16 mouse cellular contexts compared by ENCODE assay signal in genomic region chr14:31402693-31403092, GRCm38 (mm10). TPM values are rescaled to one million over a fixed set of nuclear protein-coding genes. Genes with fewer than 3 reads are reported as not detected.
DNase-seq lines count a peak whose midpoint lies in the region; ATAC-seq and TF ChIP-seq lines count a peak whose summit lies in the region.
"Had no signal": no experiment of that assay in that cellular context is flagged by ENCODE, and none has a peak within 500 bp of the region (broad histone marks: within the 10 kb centered on the region; RNA-seq: fewer than 3 reads in every experiment).

No protein-coding gene starts in this region.

- DNase-seq in CD4-positive, CD25-positive, alpha-beta regulatory T cell, adult 2 months (ENCODE audit: low read depth, low spot score), result peak; percentile 29
- DNase-seq in layer of hippocampus, adult 2 months (ENCODE audit: low spot score in 2 of 2), result no peak
- DNase-seq in layer of hippocampus, postnatal 10 days (ENCODE audit: low spot score in 2 of 2), result no peak
- no peak for DNase-seq in right cerebral cortex, adult 2 months (ENCODE audit: low spot score in 2 of 2)
- no peak for DNase-seq in forebrain, embryonic 14.5 days (ENCODE audit: low spot score)
- DNase-seq: cerebellum, adult 9-11 months had no signal

- H3K36me3 ChIP-seq in forebrain, embryonic 14.5 days (ENCODE audit: control insufficient read depth, insufficient read depth, low read length), result peaks cover 18% of the 10 kb centered on the region; the same call in 1 of the 2 replicates
- H3K36me3 ChIP-seq: G1E; midbrain, embryonic 10.5 days had no signal

- 84% methylated on average over 5 of the region's 5 CpGs for WGBS in forebrain, embryonic 14.5 days

- H3K27ac ChIP-seq in layer of hippocampus, adult 2 months, result peak overlapping the region; percentile 96
- H3K27ac ChIP-seq in bone marrow macrophage, adult 2 months (ENCODE audit: insufficient read depth, low read depth, low read length), result peak overlapping the region; percentile 5; the same call in 1 of the 2 replicates
- H3K27ac ChIP-seq in forebrain, embryonic 14.5 days (ENCODE audit: low read depth, low read length), result no peak overlapping the region
- H3K27ac ChIP-seq: embryonic facial prominence, embryonic 10.5 days; limb, embryonic 12.5 days; midbrain, embryonic 10.5 days had no signal

- TF ChIP-seq POLR2A in bone marrow macrophage, adult 2 months (IDR thresholded peaks at IDR 0.05; ENCODE audit: borderline replicate concordance, low read depth, low read length), result no peak

- H3K27me3 ChIP-seq in forebrain, embryonic 14.5 days (replicated peaks; ENCODE audit: control insufficient read depth, insufficient read depth, low read length), result no peaks in the 10 kb centered on the region
- H3K27me3 ChIP-seq: kidney, embryonic 15.5 days; limb, embryonic 12.5 days had no signal

- no peak overlapping the region for H3K4me2 ChIP-seq in forebrain, embryonic 14.5 days (ENCODE audit: low read length)
- H3K4me2 ChIP-seq: kidney, embryonic 15.5 days; limb, embryonic 12.5 days had no signal

- no peak for ATAC-seq in CD4-positive, CD25-positive, alpha-beta regulatory T cell, adult 4 months
- ATAC-seq in megakaryocyte, adult 5-6 weeks (ENCODE audit: poor library complexity, severe bottlenecking), result peak; percentile 71
- ATAC-seq in forebrain, embryonic 14.5 days, result no peak
- ATAC-seq: activated CD4-positive, CD25-positive, alpha-beta regulatory T cell, adult 4 months; lung, postnatal 0 days had no signal

- H3K4me1 ChIP-seq in bone marrow macrophage, adult 2 months (ENCODE audit: control insufficient read depth, insufficient read depth, low read length), result peaks cover 53% of the 10 kb centered on the region
- no peaks in the 10 kb centered on the region for H3K4me1 ChIP-seq in forebrain, embryonic 14.5 days (ENCODE audit: control insufficient read depth, insufficient read depth, low read length)

- TF ChIP-seq CTCF in layer of hippocampus, adult 2 months (conservative IDR thresholded peaks at IDR 0.05), result no peak
- no peak for TF ChIP-seq CTCF in bone marrow macrophage, adult 2 months (IDR thresholded peaks at IDR 0.05; ENCODE audit: low read depth, low read length)

- no peak overlapping the region for H3K9ac ChIP-seq in forebrain, embryonic 14.5 days (ENCODE audit: low read length)
- H3K9ac ChIP-seq: kidney, embryonic 15.5 days; limb, embryonic 12.5 days had no signal

- H3K9me3 ChIP-seq in forebrain, embryonic 14.5 days (replicated peaks; ENCODE audit: control insufficient read depth, low read length), result no peaks in the 10 kb centered on the region
- H3K9me3 ChIP-seq: embryonic facial prominence, embryonic 10.5 days; G1E; kidney, embryonic 15.5 days; limb, embryonic 12.5 days; midbrain, embryonic 10.5 days had no signal

- no peak overlapping the region for H3K4me3 ChIP-seq in layer of hippocampus, adult 2 months
- H3K4me3 ChIP-seq in bone marrow macrophage, adult 2 months (ENCODE audit: insufficient read depth, low read length), result no peak overlapping the region
- H3K4me3 ChIP-seq in forebrain, embryonic 14.5 days (ENCODE audit: low read depth, low read length), result no peak overlapping the region
- H3K4me3 ChIP-seq: embryonic facial prominence, embryonic 10.5 days; kidney, embryonic 15.5 days; limb, embryonic 12.5 days; midbrain, embryonic 10.5 days had no signal

RNA-seq across cellular contexts. Expression of gene Sh3bp5, which starts 33.2 kb away (rescaled TPM):
- 10 to 100 TPM; 15.4 to 16.8 TPM for polyA plus RNA-seq in CD4-positive, CD25-positive, alpha-beta regulatory T cell, adult 4 months (2017; shearing (Covaris generic))
- total RNA-seq in layer of hippocampus, adult 2 months (2021), result 100 to 1,000 TPM; 147 to 158 TPM
- 100 to 1,000 TPM; 120 to 125 TPM for total RNA-seq in layer of hippocampus, postnatal 10 days (2021)
- polyA plus RNA-seq in bone marrow macrophage, adult 2 months (2012; ENCODE audit: insufficient read depth, insufficient read length, missing spikeins), result 93.0 and 99.5 TPM in 2 replicates
- total RNA-seq in megakaryocyte, adult 5-6 weeks (2015), result 52.3 and 52.8 TPM in 2 replicates
- 26.4 and 36.1 TPM in 2 replicates for total RNA-seq in megakaryocyte, adult 5-6 weeks (2017)
- polyA plus RNA-seq in forebrain, embryonic 14.5 days (2014; fragmentation: Nextera tagmentation; extraction: Ambion mirVana), result 33.9 and 44.8 TPM in 2 replicates
